Mouse (Mus musculus): ENCODE data around the gene Hsd17b1. TPM values are rescaled to one million over a fixed set of nuclear protein-coding genes. Genes with fewer than 3 reads are reported as not detected.
A peak's percentile ranks its signal among the peaks of the same experiment; 100 is the strongest.

Hsd17b1 gene
- total RNA-seq, 2 experiments from 2014 or later, result not detected

- DNase-seq, result peak; percentile 68
Observed at GRCm38 (mm10) chr11:101128996-101129577, 50.9 kb downstream of the Hsd17b1 start.

Small RNAs within 50 kb of the gene (microRNA-seq; reads per million reads assigned to microRNA genes)
- gene Mir6928 (ENCODE audit: borderline replicate concordance in 2 of 2), result 0.26 to 0.74 reads per million in 2 experiments

Other genes with a start within 250 kb of the Hsd17b1 start
- 100 to 1,000 TPM in 1 of 2 experiments, 10 to 100 TPM in 1; 93.2 to 126 TPM for gene Stat5b, start 227.7 kb upstream of the Hsd17b1 start, total RNA-seq (2021)
- 10 to 100 TPM; 10.9 to 14.8 TPM for gene Stat5a, start 219.1 kb upstream of the Hsd17b1 start, total RNA-seq (2021)
- 10 to 100 TPM; 32.5 to 49.5 TPM for gene Stat3, start 138.9 kb upstream of the Hsd17b1 start, total RNA-seq (2021)
- 100 to 1,000 TPM; 175 to 196 TPM for gene Cavin1, start 107.5 kb upstream of the Hsd17b1 start, total RNA-seq (2021)
- 10 to 100 TPM; 56.9 to 60.0 TPM for gene Atp6v0a1, start 69.0 kb upstream of the Hsd17b1 start, total RNA-seq (2021)
- gene Naglu, start 8.4 kb upstream of the Hsd17b1 start, total RNA-seq (2021), result 1 to 10 TPM; 3.3 to 3.9 TPM
- 10 to 100 TPM in 1 of 2 experiments, 1 to 10 TPM in 1; 7.9 to 10.3 TPM for gene Coasy, start 4.2 kb downstream of the Hsd17b1 start, total RNA-seq (2021)
- 10 to 100 TPM in 1 of 2 experiments, 1 to 10 TPM in 1; 7.5 to 11.0 TPM for gene Mlx, start 8.9 kb downstream of the Hsd17b1 start, total RNA-seq (2021)
- 1 to 10 TPM; 1.5 to 1.7 TPM for gene Psmc3ip, start 17.0 kb downstream of the Hsd17b1 start, total RNA-seq (2021)
- 10 to 100 TPM; 28.4 to 29.9 TPM for gene Retreg3, start 41.5 kb downstream of the Hsd17b1 start, total RNA-seq (2021)
- 10 to 100 TPM; 22.8 to 23.4 TPM for gene Tubg1, start 41.5 kb downstream of the Hsd17b1 start, total RNA-seq (2021)
- gene Tubg2, start 77.5 kb downstream of the Hsd17b1 start, total RNA-seq (2021), result 1 to 10 TPM; 2.7 to 2.8 TPM
- 1 to 10 TPM in 1 of 2 experiments, under 1 TPM in 1; 0.99 to 2.2 TPM for gene Cntnap1, start 92.1 kb downstream of the Hsd17b1 start, total RNA-seq (2021)
- 10 to 100 TPM; 18.4 to 24.0 TPM for gene Plekhh3, start 92.9 kb downstream of the Hsd17b1 start, total RNA-seq (2021)
- gene Ccr10, start 97.0 kb downstream of the Hsd17b1 start, total RNA-seq (2021), result not detected
- 10 to 100 TPM; 17.8 to 18.9 TPM for gene Ezh1, start 148.1 kb downstream of the Hsd17b1 start, total RNA-seq (2021)
- 10 to 100 TPM; 31.8 to 51.8 TPM for gene Ramp2, start 167.6 kb downstream of the Hsd17b1 start, total RNA-seq (2021)
- gene Vps25, start 175.3 kb downstream of the Hsd17b1 start, total RNA-seq (2021), result 10 to 100 TPM; 31.8 to 36.4 TPM
- gene Wnk4, start 182.2 kb downstream of the Hsd17b1 start, total RNA-seq (2021), result under 1 TPM in 1 of 2 experiments, not detected in 1; 0.48 TPM
- gene Cntd1, start 200.6 kb downstream of the Hsd17b1 start, total RNA-seq (2021), result under 1 TPM; 0.21 to 0.28 TPM
- 10 to 100 TPM; 67.4 to 68.7 TPM for gene Coa3, start 200.7 kb downstream of the Hsd17b1 start, total RNA-seq (2021)
- gene Becn1, start 223.9 kb downstream of the Hsd17b1 start, total RNA-seq (2021), result 10 to 100 TPM; 78.2 to 79.6 TPM
- 10 to 100 TPM; 66.3 to 67.8 TPM for gene Psme3, start 237.8 kb downstream of the Hsd17b1 start, total RNA-seq (2021)
- gene Aoc2, start 246.7 kb downstream of the Hsd17b1 start, total RNA-seq (2021), result 1 to 10 TPM; 1.3 to 1.6 TPM

Measured in gastrocnemius, postnatal 25 days (tissue).